Mouse (Mus musculus) MEL (cell line): Measurements from ENCODE around the gene Nsd2. TPM values are rescaled to one million over a fixed set of nuclear protein-coding genes. Genes with fewer than 3 reads are reported as not detected.
"Not testable (repeated sequence)": the region's sequence is repeated elsewhere in the genome, so short reads cannot be mapped to it uniquely, and the experiment has no call there.

ENCODE experiments used
- DNase-seq: peaks from one replicate; pipeline ENCODE4 v3.0.0; 2011; ENCODE audit warnings: low read depth, low spot score
- H3K27ac ChIP-seq: 2 replicates; pipeline ENCODE4 v1.5.1; 2012; ENCODE audit warnings: low read depth, mild to moderate bottlenecking, control low read depth, low read length, moderate library complexity; ENCODE audit not compliant: control insufficient read depth
- H3K27me3 ChIP-seq, 2 experiments: fragments of 150-350 bp in 1 of 2; sonication (generic) in 1 of 2; 2 replicates each; pipeline ENCODE4 v1.6.1; 2012; ENCODE audit warnings: low read length in 2 of 2, mild to moderate bottlenecking in 2 of 2, improper control_type of control experiment in 1 of 2, moderate library complexity in 1 of 2; ENCODE audit not compliant: insufficient read depth in 2 of 2, control insufficient read depth in 1 of 2
- H3K36me3 ChIP-seq, 2 experiments: 2 replicates each; pipeline ENCODE4 v1.6.1; 2012 to 2014; ENCODE audit warnings: low read length in 2 of 2, improper control_type of control experiment in 1 of 2, inconsistent platforms in 1 of 2, mild to moderate bottlenecking in 1 of 2; ENCODE audit not compliant: insufficient read depth in 2 of 2, control insufficient read depth in 1 of 2
- H3K4me1 ChIP-seq, 2 experiments: fragments of 150-350 bp in 1 of 2; sonication (generic) in 1 of 2; 2 replicates each; pipeline ENCODE4 v1.6.1; 2012; ENCODE audit warnings: low read length in 2 of 2, improper control_type of control experiment in 1 of 2, mild to moderate bottlenecking in 1 of 2; ENCODE audit not compliant: insufficient read depth in 2 of 2, control insufficient read depth in 1 of 2
- H3K4me3 ChIP-seq, 2 experiments: fragments of 150-350 bp in 1 of 2; sonication (generic) in 1 of 2; 2 replicates each; pipeline ENCODE4 v1.5.1; 2012; ENCODE audit warnings: low read depth in 2 of 2, low read length in 2 of 2, mild to moderate bottlenecking in 2 of 2, moderate library complexity in 2 of 2, control low read depth in 1 of 2, improper control_type of control experiment in 1 of 2; ENCODE audit not compliant: control insufficient read depth in 1 of 2, insufficient read depth in 1 of 2
- H3K79me2 ChIP-seq: 2 replicates; pipeline ENCODE4 v1.6.1; 2012; ENCODE audit warnings: mild to moderate bottlenecking, low read length, moderate library complexity; ENCODE audit not compliant: control insufficient read depth, poor library complexity, insufficient read depth
- H3K9ac ChIP-seq: 2 replicates; pipeline ENCODE4 v1.6.1; 2012; ENCODE audit warnings: low read depth, mild to moderate bottlenecking, control low read depth, low read length, moderate library complexity; ENCODE audit not compliant: control insufficient read depth, poor library complexity, severe bottlenecking
- H3K9me3 ChIP-seq: fragments of 150-350 bp; sonication (generic); replicated peaks from 2 replicates; pipeline ENCODE4 v1.6.1; 2012; ENCODE audit warnings: mild to moderate bottlenecking, low read length, improper control_type of control experiment, moderate library complexity; ENCODE audit not compliant: insufficient read depth
- BHLHE40 ChIP-seq: IDR thresholded peaks from 2 replicates; pipeline ENCODE4 v1.6.1; 2012; ENCODE audit warnings: low read depth, mild to moderate bottlenecking, inconsistent platforms, low read length, improper control_type of control experiment, borderline replicate concordance
- CHD1 ChIP-seq: IDR thresholded peaks from 2 replicates; pipeline ENCODE4 v1.6.1; 2012; ENCODE audit warnings: low read depth, mild to moderate bottlenecking, inconsistent platforms, low read length, improper control_type of control experiment
- CTCF ChIP-seq, 3 experiments: IDR thresholded peaks in 2 of 3; conservative IDR thresholded peaks in 1 of 3; 2 replicates each; pipeline ENCODE4 v1.5.1; 2011 to 2012; ENCODE audit warnings: low read length in 3 of 3, low read depth in 2 of 3, mild to moderate bottlenecking in 2 of 3, improper control_type of control experiment in 1 of 3, inconsistent platforms in 1 of 3, mixed read lengths in 1 of 3, moderate library complexity in 1 of 3; ENCODE audit not compliant: control insufficient read depth in 1 of 3, insufficient read depth in 1 of 3, poor library complexity in 1 of 3, severe bottlenecking in 1 of 3
- ETS1 ChIP-seq: IDR thresholded peaks from 2 replicates; pipeline ENCODE4 v1.6.1; 2012; ENCODE audit warnings: low read depth, mild to moderate bottlenecking, inconsistent platforms, low read length, improper control_type of control experiment, moderate library complexity
- MAFK ChIP-seq: IDR thresholded peaks from 2 replicates; pipeline ENCODE4 v1.6.1; 2011; ENCODE audit warnings: low read depth, mild to moderate bottlenecking, low read length, improper control_type of control experiment, borderline replicate concordance
- MAX ChIP-seq: IDR thresholded peaks from 2 replicates; pipeline ENCODE4 v1.6.1; 2011; ENCODE audit warnings: low read length, improper control_type of control experiment
- MAZ ChIP-seq: IDR thresholded peaks from 2 replicates; pipeline ENCODE4 v1.6.1; 2012; ENCODE audit warnings: low read depth, mild to moderate bottlenecking, inconsistent platforms, low read length, improper control_type of control experiment
- MEF2A ChIP-seq: IDR thresholded peaks from 2 replicates; pipeline ENCODE4 v1.6.1; 2014; ENCODE audit warnings: low read depth, mild to moderate bottlenecking, inconsistent platforms, low read length, improper control_type of control experiment; ENCODE audit not compliant: poor library complexity, insufficient replicate concordance, severe bottlenecking; ENCODE audit errors: extremely low read depth
- MXI1 ChIP-seq: IDR thresholded peaks from 2 replicates; pipeline ENCODE4 v1.6.1; 2011; ENCODE audit warnings: mild to moderate bottlenecking, low read depth, low read length, improper control_type of control experiment
- MYB ChIP-seq: IDR thresholded peaks from 2 replicates; pipeline ENCODE4 v1.6.1; 2011; ENCODE audit warnings: mild to moderate bottlenecking, low read depth, low read length, improper control_type of control experiment
- RAD21 ChIP-seq: IDR thresholded peaks from 2 replicates; pipeline ENCODE4 v1.6.1; 2011; ENCODE audit warnings: mild to moderate bottlenecking, low read depth, low read length, improper control_type of control experiment
- SMC3 ChIP-seq: IDR thresholded peaks from 2 replicates; pipeline ENCODE4 v1.6.1; 2011; ENCODE audit warnings: low read depth, low read length, improper control_type of control experiment
- UBTF ChIP-seq: IDR thresholded peaks from 2 replicates; pipeline ENCODE4 v1.6.1; 2012; ENCODE audit warnings: low read depth, mild to moderate bottlenecking, inconsistent platforms, low read length, improper control_type of control experiment, moderate library complexity, borderline replicate concordance; ENCODE audit not compliant: insufficient read depth
- USF1 ChIP-seq: IDR thresholded peaks from 2 replicates; pipeline ENCODE4 v1.6.1; 2014; ENCODE audit warnings: low read depth, mild to moderate bottlenecking, inconsistent platforms, low read length, improper control_type of control experiment, moderate library complexity
- USF2 ChIP-seq, 2 experiments: IDR thresholded peaks; 2 replicates each; pipeline ENCODE4 v1.6.1; 2011 to 2012; ENCODE audit warnings: improper control_type of control experiment in 2 of 2, low read length in 2 of 2, borderline replicate concordance in 1 of 2, inconsistent platforms in 1 of 2, low read depth in 1 of 2, mild to moderate bottlenecking in 1 of 2; ENCODE audit not compliant: insufficient read depth in 1 of 2
- ZMIZ1 ChIP-seq: IDR thresholded peaks from 2 replicates; pipeline ENCODE4 v1.6.1; 2012; ENCODE audit warnings: low read depth, mild to moderate bottlenecking, inconsistent platforms, low read length, improper control_type of control experiment, moderate library complexity
- polyA plus RNA-seq, 2 experiments: library from polyadenylated mRNA; stranded (reverse) in 1 of 2; unstranded in 1 of 2; fragments of >175 nt in 1 of 2; fragments of >200 nt in 1 of 2; gene quantifications; 2 replicates each; pipeline versions ENCODE4 v1.2.1 to v1.2.4; 2012; ENCODE audit warnings: low replicate concordance in 2 of 2, low read depth in 1 of 2; ENCODE audit not compliant: insufficient read length in 2 of 2, insufficient read depth in 1 of 2, missing spikeins in 1 of 2
- total RNA-seq: library from RNA; depleted of rRNA; stranded (reverse); fragments of 300-350 nt; gene quantifications from 2 replicates; pipeline ENCODE4 v1.2.3, GENCODE M21; 2012; rRNA removed

Nsd2 gene
- total and polyA plus RNA-seq, 3 experiments: 82.5 to 233 (median 116) TPM

- no peaks in the 10 kb centered on the region for H3K27me3 ChIP-seq
- peaks cover 32% of the 10 kb centered on the region for H3K79me2 ChIP-seq
- H3K27ac ChIP-seq: no peak overlapping the region
- H3K4me1 ChIP-seq: peaks cover 16 to 21% of the 10 kb centered on the region in 2 experiments
- H3K36me3 ChIP-seq: peaks cover 0 to 26% of the 10 kb centered on the region in 2 experiments; a peak in 3 of 4 replicates
- H3K9ac ChIP-seq: no peak overlapping the region
- no peaks in the 10 kb centered on the region for H3K9me3 ChIP-seq
- DNase-seq: peak; percentile 55
- TF ChIP-seq MAZ: no peak
- TF ChIP-seq ETS1: peak; percentile 41; the same call in 1 of the 2 replicates
- TF ChIP-seq BHLHE40: no peak
- TF ChIP-seq MXI1: no peak
- TF ChIP-seq MEF2A: peak; percentile 77; the same call in 1 of the 2 replicates
- no peak for TF ChIP-seq MYB
- TF ChIP-seq UBTF: no peak
- TF ChIP-seq MAX: peak; percentile 24; the same call in 1 of the 2 replicates
- peak; percentile 80 for TF ChIP-seq USF1
- no peak for TF ChIP-seq MAFK
- TF ChIP-seq CHD1: no peak
- no peak for TF ChIP-seq ZMIZ1
- no peak for TF ChIP-seq SMC3
- no peak for TF ChIP-seq USF2 (IDR thresholded peaks at IDR 0.05; ENCODE audit: borderline replicate concordance in 1 of 2, insufficient read depth in 1 of 2, low read depth in 1 of 2, low read length in 2 of 2)
- no peak overlapping the region for H3K4me3 ChIP-seq
These were observed 117.9 kb downstream of the Nsd2 start for GRCm38 (mm10) chr5:33938448-33938847.

DNA sequence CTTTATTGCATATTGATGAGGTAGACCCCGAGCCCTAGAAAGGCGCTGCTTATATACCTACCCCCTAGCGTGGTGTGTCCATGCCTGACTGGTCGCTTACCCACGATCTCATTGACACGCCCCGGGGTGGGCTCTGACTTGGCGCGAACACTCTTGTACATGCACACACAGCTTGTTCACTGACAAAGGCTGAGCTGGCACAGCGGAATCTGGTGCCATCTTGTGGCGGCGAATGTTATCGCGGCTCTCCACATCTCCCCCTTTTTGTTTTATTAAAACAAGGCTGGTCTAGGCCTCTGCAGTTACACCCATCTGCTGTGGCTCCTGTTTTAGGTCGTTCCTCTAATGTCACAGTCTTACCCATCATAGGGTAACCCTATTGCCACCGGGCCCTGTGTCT is 126.5 kb downstream of the Nsd2 start:
- H3K4me3 ChIP-seq: not testable (repeated sequence)

More for the DNA sequence above, 126.5 kb downstream of the Nsd2 start:
- H3K27me3 ChIP-seq, DNase-seq, H3K36me3 ChIP-seq: not testable (repeated sequence)
- peak; percentile 28 to 46 (median 35) for TF ChIP-seq CTCF (IDR thresholded peaks at IDR 0.05 in 2 of 3, conservative IDR thresholded peaks at IDR 0.05 in 1 of 3; ENCODE audit: control insufficient read depth in 1 of 3, insufficient read depth in 1 of 3, low read depth in 2 of 3, low read length in 3 of 3, poor library complexity in 1 of 3, severe bottlenecking in 1 of 3)
- peak; percentile 11 for TF ChIP-seq RAD21
- TF ChIP-seq, all 39 proteins: peak for 2; not testable (repeated sequence) for 37
- H3K27ac ChIP-seq, H3K79me2 ChIP-seq, H3K9me3 ChIP-seq, H3K4me1 ChIP-seq, H3K9ac ChIP-seq: not testable (repeated sequence)

Other genes with a start within 250 kb of the Nsd2 start
- gene Fam53a, start 191.1 kb upstream of the Nsd2 start, total RNA-seq: 39.3 and 43.6 TPM in 2 replicates
- gene Fam53a, start 191.1 kb upstream of the Nsd2 start, polyA plus RNA-seq: 10 to 100 TPM in 1 of 2 experiments, not detected in 1; 62.8 TPM
- 0.13 and 0.19 TPM in 2 replicates for gene Gm9903, start 190.8 kb upstream of the Nsd2 start, total RNA-seq
- under 1 TPM in 1 of 2 experiments, not detected in 1; 0.36 TPM for gene Gm9903, start 190.8 kb upstream of the Nsd2 start, polyA plus RNA-seq
- gene Slbp, start 168.2 kb upstream of the Nsd2 start, total RNA-seq: 250 and 255 TPM in 2 replicates
- gene Slbp, start 168.2 kb upstream of the Nsd2 start, polyA plus RNA-seq: 100 to 1,000 TPM; 233 to 731 TPM
- 149 and 151 TPM in 2 replicates for gene Tacc3, start 162.6 kb upstream of the Nsd2 start, total RNA-seq
- 100 to 1,000 TPM; 165 to 609 TPM for gene Tacc3, start 162.6 kb upstream of the Nsd2 start, polyA plus RNA-seq
- gene Tmem129, start 162.3 kb upstream of the Nsd2 start, total RNA-seq: 33.3 and 40.2 TPM in 2 replicates
- 10 to 100 TPM in 1 of 2 experiments, not detected in 1; 51.3 TPM for gene Tmem129, start 162.3 kb upstream of the Nsd2 start, polyA plus RNA-seq
- 4.8 and 6.0 TPM in 2 replicates for gene Fgfr3, start 99.1 kb upstream of the Nsd2 start, total RNA-seq
- gene Fgfr3, start 99.1 kb upstream of the Nsd2 start, polyA plus RNA-seq: 10 to 100 TPM in 1 of 2 experiments, not detected in 1; 10.2 TPM
- gene Letm1, start 37.9 kb upstream of the Nsd2 start, total RNA-seq: 50.0 and 59.5 TPM in 2 replicates
- gene Letm1, start 37.9 kb upstream of the Nsd2 start, polyA plus RNA-seq: 100 to 1,000 TPM; 119 to 127 TPM
- gene Nelfa, start 115.7 kb downstream of the Nsd2 start, total RNA-seq: 58.7 and 60.5 TPM in 2 replicates
- gene Nelfa, start 115.7 kb downstream of the Nsd2 start, polyA plus RNA-seq: 100 to 1,000 TPM; 117 to 207 TPM
- not detected in 2 replicates for gene Gm1673, start 162.7 kb downstream of the Nsd2 start, total RNA-seq
- not detected for gene Gm1673, start 162.7 kb downstream of the Nsd2 start, polyA plus RNA-seq
- 0.03 TPM in 1 of 2 replicates, not detected in the other for gene Nat8l, start 175.3 kb downstream of the Nsd2 start, total RNA-seq
- gene Nat8l, start 175.3 kb downstream of the Nsd2 start, polyA plus RNA-seq: not detected